Mouse (Mus musculus): ENCODE results near the gene Trib3.

DNA sequence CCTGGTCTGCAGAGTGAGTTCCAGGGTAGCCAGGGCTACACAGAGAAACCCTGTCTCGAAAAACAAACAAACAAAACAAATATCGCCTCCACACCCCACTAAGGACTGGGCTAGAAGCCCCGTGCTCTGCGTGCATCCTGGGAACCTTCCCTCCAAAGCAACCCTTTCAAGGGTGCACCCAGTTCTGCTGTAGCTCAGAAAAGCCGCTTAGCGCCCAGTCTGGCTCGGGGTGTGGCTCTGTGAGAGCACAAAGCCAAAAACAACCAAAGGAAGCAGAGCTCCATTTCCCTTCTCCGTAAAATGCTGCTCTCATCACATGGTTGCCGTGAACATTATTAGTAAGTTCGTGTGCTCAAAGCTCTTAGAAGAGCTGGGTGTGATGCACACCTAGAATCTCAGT, 529 bp upstream of the Trib3 start:
- no peak for TF ChIP-seq CTCF (IDR thresholded peaks at IDR 0.05; ENCODE audit: control insufficient read depth, insufficient read depth, low read length)
- TF ChIP-seq POLR2A (IDR thresholded peaks at IDR 0.05; ENCODE audit: borderline replicate concordance, control insufficient read depth, low read depth, low read length) = no peak

Measured in bone marrow, adult 2 months (tissue).